Mouse (Mus musculus) 3T3-L1 (cell line): ENCODE measurements at regions not wholly inside any gene's neighbourhood (a gene's known extent, or its start where the extent isn't known, plus 50 kb on each side); places are given as distances from the start of the nearest gene placed in this dataset.
"Not testable (repeated sequence)": the region's sequence is repeated elsewhere in the genome, so short reads cannot be mapped to it uniquely, and the experiment has no call there.

ENCODE experiments used
- DNase-seq: peaks from one replicate; pipeline ENCODE4 v3.0.0-alpha.2; 2015; ENCODE audit warnings: low read depth, low spot score

- DNase-seq = peak; percentile 41
Measured at GRCm38 (mm10) chr3:111194541-111194940, 943.7 kb upstream of the Prmt6 start.

GRCm38 (mm10) chr3:111166698-111167097 lies 915.9 kb upstream of the Prmt6 start:
- DNase-seq = no peak

- DNase-seq = not testable (repeated sequence)
Measured at GRCm38 (mm10) chr3:111141196-111141595, 890.4 kb upstream of the Prmt6 start.

GRCm38 (mm10) chr3:111108982-111109381 lies 858.2 kb upstream of the Prmt6 start:
- DNase-seq = no peak

- peak; percentile 56 for DNase-seq
Measured at GRCm38 (mm10) chr3:111102646-111103045, 851.8 kb upstream of the Prmt6 start.

- no peak for DNase-seq
Measured at GRCm38 (mm10) chr3:111074311-111074710, 823.5 kb upstream of the Prmt6 start.

GRCm38 (mm10) chr3:111070301-111070700 lies 819.5 kb upstream of the Prmt6 start:
- no peak for DNase-seq

GRCm38 (mm10) chr3:111069843-111070242 lies 819.0 kb upstream of the Prmt6 start:
- DNase-seq = no peak

GRCm38 (mm10) chr3:111069156-111069555 lies 818.4 kb upstream of the Prmt6 start:
- DNase-seq = peak; percentile 71

- peak; percentile 5 for DNase-seq
Measured at GRCm38 (mm10) chr3:111049638-111050037, 798.8 kb upstream of the Prmt6 start.
